Mouse (Mus musculus): ENCODE data around the gene Pla1a. TPM values are rescaled to one million over a fixed set of nuclear protein-coding genes. Genes with fewer than 3 reads are reported as not detected.

Gene Pla1a
- total RNA-seq, 4 experiments from 2014 or later: 0.78 to 2.0 (median 1.9) TPM

- DNase-seq (ENCODE audit: low spot score in 2 of 2): no peak
These were observed 1.4 kb upstream of the Pla1a start for GRCm38 (mm10) chr16:38434295-38434795.

GRCm38 (mm10) chr16:38433514-38433913 lies 569 bp upstream of the Pla1a start:
- no peak for DNase-seq (ENCODE audit: low spot score in 2 of 2)

GRCm38 (mm10) chr16:38431446-38432185 lies 1.3 kb downstream of the Pla1a start:
- no peak for DNase-seq (ENCODE audit: low spot score in 2 of 2)

GRCm38 (mm10) chr16:38425799-38426198 lies 7.1 kb downstream of the Pla1a start:
- DNase-seq (ENCODE audit: low spot score in 2 of 2): no peak

GRCm38 (mm10) chr16:38425374-38425773 lies 7.6 kb downstream of the Pla1a start:
- DNase-seq (ENCODE audit: low spot score in 2 of 2): no peak

- DNase-seq (ENCODE audit: low spot score in 2 of 2): no peak
These were observed 18.0 kb downstream of the Pla1a start for GRCm38 (mm10) chr16:38414953-38415352.

- DNase-seq (ENCODE audit: low spot score in 2 of 2): no peak
These were observed 24.5 kb downstream of the Pla1a start for GRCm38 (mm10) chr16:38408416-38408815.

GRCm38 (mm10) chr16:38407584-38407983 lies 25.4 kb downstream of the Pla1a start:
- no peak for DNase-seq (ENCODE audit: low spot score in 2 of 2)

- no peak for DNase-seq (ENCODE audit: low spot score in 2 of 2)
These were observed 26.2 kb downstream of the Pla1a start for GRCm38 (mm10) chr16:38406708-38407107.

GRCm38 (mm10) chr16:38406293-38406692 lies 26.7 kb downstream of the Pla1a start:
- no peak for DNase-seq (ENCODE audit: low spot score in 2 of 2)

- no peak for DNase-seq (ENCODE audit: low spot score in 2 of 2)
These were observed 29.3 kb downstream of the Pla1a start for GRCm38 (mm10) chr16:38403639-38404038.

- no peak for DNase-seq (ENCODE audit: low spot score in 2 of 2)
These were observed 31.5 kb downstream of the Pla1a start for GRCm38 (mm10) chr16:38401468-38401867.

- no peak for DNase-seq (ENCODE audit: low spot score in 2 of 2)
These were observed 32.5 kb downstream of the Pla1a start for GRCm38 (mm10) chr16:38400311-38400960.

GRCm38 (mm10) chr16:38399531-38400231 lies 33.3 kb downstream of the Pla1a start:
- no peak for DNase-seq (ENCODE audit: low spot score in 2 of 2)

GRCm38 (mm10) chr16:38399076-38399475 lies 33.9 kb downstream of the Pla1a start:
- DNase-seq (ENCODE audit: low spot score in 2 of 2): no peak

- DNase-seq (ENCODE audit: low spot score in 2 of 2): no peak
These were observed 34.7 kb downstream of the Pla1a start for GRCm38 (mm10) chr16:38398266-38398665.

- no peak for DNase-seq (ENCODE audit: low spot score in 2 of 2)
These were observed 36.8 kb downstream of the Pla1a start for GRCm38 (mm10) chr16:38396155-38396554.

- DNase-seq (ENCODE audit: low spot score in 2 of 2): no peak
These were observed 37.8 kb downstream of the Pla1a start for GRCm38 (mm10) chr16:38395060-38395730.

- DNase-seq (ENCODE audit: low spot score in 2 of 2): no peak
These were observed 38.7 kb downstream of the Pla1a start for GRCm38 (mm10) chr16:38394191-38394618.

GRCm38 (mm10) chr16:38392126-38392894 lies 40.6 kb downstream of the Pla1a start:
- no peak for DNase-seq (ENCODE audit: low spot score in 2 of 2)

GRCm38 (mm10) chr16:38390322-38390721 lies 42.6 kb downstream of the Pla1a start:
- no peak for DNase-seq (ENCODE audit: low spot score in 2 of 2)
